Mouse (Mus musculus) embryonic facial prominence, embryonic 13.5 days (tissue): ENCODE measurements around the gene Slc5a6. TPM values are rescaled to one million over a fixed set of nuclear protein-coding genes. Genes with fewer than 3 reads are reported as not detected.

Experiments
- ATAC-seq: fragments of 200-750 bp; cut with Nextera tagmentation; 2 replicates; pipeline ENCODE4 v1.8.0; 2017; ENCODE audit warnings: low read depth; ENCODE audit not compliant: insufficient number of reproducible peaks, insufficient read depth, low FRiP score, low TSS enrichment
- H3K27ac ChIP-seq: fragments of 300-500 bp; sonication (generic); 2 replicates; pipeline ENCODE4 v1.5.1; 2015; ENCODE audit warnings: moderate library complexity, mild to moderate bottlenecking, inconsistent platforms
- H3K27me3 ChIP-seq: fragments of 300-500 bp; sonication (generic); 2 replicates; pipeline ENCODE4 v1.6.1; 2015; ENCODE audit warnings: mild to moderate bottlenecking, inconsistent platforms
- H3K36me3 ChIP-seq: fragments of 300-500 bp; sonication (generic); 2 replicates; pipeline ENCODE4 v1.6.1; 2015; ENCODE audit warnings: mild to moderate bottlenecking, inconsistent platforms
- H3K4me1 ChIP-seq: fragments of 300-500 bp; sonication (generic); 2 replicates; pipeline ENCODE4 v1.6.1; 2015; ENCODE audit warnings: inconsistent platforms
- H3K4me2 ChIP-seq: fragments of 300-500 bp; sonication (generic); 2 replicates; pipeline ENCODE4 v1.6.1; 2015; ENCODE audit warnings: moderate library complexity, mild to moderate bottlenecking, inconsistent platforms
- H3K4me3 ChIP-seq: fragments of 300-500 bp; sonication (generic); 2 replicates; pipeline ENCODE4 v1.5.1; 2015; ENCODE audit warnings: mild to moderate bottlenecking, inconsistent platforms
- H3K9ac ChIP-seq: fragments of 300-500 bp; sonication (generic); 2 replicates; pipeline ENCODE4 v1.6.1; 2015; ENCODE audit warnings: mild to moderate bottlenecking, inconsistent platforms
- H3K9me3 ChIP-seq: fragments of 300-500 bp; sonication (generic); 2 replicates; pipeline ENCODE4 v1.6.1; 2016; ENCODE audit warnings: inconsistent platforms
- WGBS: fragments of 180-500 bp; shearing (Covaris S2); methylation state at CpG from one replicate; pipeline ENCODE4 v1.1.7; 2015; ENCODE audit warnings: mixed read lengths; 5-methylcytosine and 5-hydroxymethylcytosine counted together
- polyA plus RNA-seq: library from polyadenylated mRNA; unstranded; fragments of >200 nt; fragmentation: Nextera tagmentation; extraction: Ambion mirVana; gene quantifications from 2 replicates; pipeline ENCODE4 v1.2.1, GENCODE M21; 2015

Gene Slc5a6
- polyA plus RNA-seq, 1 experiment from 2014 or later: 11.8 TPM

GRCm38 (mm10) chr5:31082935-31083625 lies 34.4 kb upstream of the Slc5a6 start:
- Histone ChIP-seq H3K9ac (no peak overlapping the region), H3K27me3 (peaks cover 39% of the 10 kb centered on the region), H3K36me3 (peaks cover 12% of the 10 kb centered on the region), H3K4me3 (no peak overlapping the region), H3K9me3 (no peaks in the 10 kb centered on the region), H3K27ac (no peak overlapping the region), H3K4me1 (no peaks in the 10 kb centered on the region), H3K4me2 (no peak overlapping the region)
- ATAC-seq: no peak
- 41% methylated on average over 12 of the region's 12 CpGs for WGBS

GRCm38 (mm10) chr5:31082355-31082754 lies 33.6 kb upstream of the Slc5a6 start:
- Histone ChIP-seq H3K27ac (no peak overlapping the region), H3K27me3 (peaks cover 32% of the 10 kb centered on the region), H3K4me3 (no peak overlapping the region), H3K9me3 (no peaks in the 10 kb centered on the region), H3K9ac (no peak overlapping the region), H3K4me1 (no peaks in the 10 kb centered on the region), H3K4me2 (no peak overlapping the region), H3K36me3 (peaks cover 19% of the 10 kb centered on the region)
- WGBS: 18% methylated on average over 5 of the region's 5 CpGs
- no peak for ATAC-seq

GRCm38 (mm10) chr5:31081386-31081785 lies 32.7 kb upstream of the Slc5a6 start:
- Histone ChIP-seq H3K4me1 (no peaks in the 10 kb centered on the region), H3K9ac (no peak overlapping the region), H3K9me3 (no peaks in the 10 kb centered on the region), H3K27me3 (peaks cover 28% of the 10 kb centered on the region), H3K27ac (no peak overlapping the region), H3K36me3 (peaks cover 29% of the 10 kb centered on the region), H3K4me2 (no peak overlapping the region), H3K4me3 (no peak overlapping the region)
- WGBS: 75% methylated on average over 3 of the region's 3 CpGs
- no peak for ATAC-seq

GRCm38 (mm10) chr5:31080795-31081164 lies 32.1 kb upstream of the Slc5a6 start:
- 62% methylated on average over 3 of the region's 3 CpGs for WGBS
- no peaks in the 10 kb centered on the region for H3K9me3 ChIP-seq

GRCm38 (mm10) chr5:31080059-31080794 lies 31.5 kb upstream of the Slc5a6 start:
- H3K27me3 ChIP-seq: peaks cover 22% of the 10 kb centered on the region
- no peak overlapping the region for H3K4me2 ChIP-seq
- no peak for ATAC-seq
- H3K4me1 ChIP-seq: no peaks in the 10 kb centered on the region
- H3K27ac ChIP-seq: 0 out of 2 replicates have a peak overlapping the region, but pooled peaks have one; percentile 12
- peaks cover 40% of the 10 kb centered on the region for H3K36me3 ChIP-seq
- WGBS: 63% methylated on average over 13 of the region's 13 CpGs
- H3K9ac ChIP-seq: no peak overlapping the region
- H3K4me3 ChIP-seq: no peak overlapping the region
- H3K9me3 ChIP-seq: no peaks in the 10 kb centered on the region

More at GRCm38 (mm10) chr5:31080795-31081164, 32.1 kb upstream of the Slc5a6 start:
- H3K9ac ChIP-seq: no peak overlapping the region
- H3K4me1 ChIP-seq: no peaks in the 10 kb centered on the region
- H3K27ac ChIP-seq: no peak overlapping the region
- no peak overlapping the region for H3K4me3 ChIP-seq
- H3K27me3 ChIP-seq: peaks cover 22% of the 10 kb centered on the region
- no peak overlapping the region for H3K4me2 ChIP-seq
- peaks cover 35% of the 10 kb centered on the region for H3K36me3 ChIP-seq
- ATAC-seq: no peak

- H3K4me2 ChIP-seq: no peak overlapping the region
- no peak overlapping the region for H3K9ac ChIP-seq
- H3K36me3 ChIP-seq: peaks cover 79% of the 10 kb centered on the region
- no peak overlapping the region for H3K4me3 ChIP-seq
- H3K27me3 ChIP-seq: 0 out of 2 replicates have a peak, but pooled peaks cover under 1% of the 10 kb centered on the region
- H3K27ac ChIP-seq: no peak overlapping the region
- 82% methylated on average over 13 of the region's 13 CpGs for WGBS
- ATAC-seq: no peak
- no peaks in the 10 kb centered on the region for H3K4me1 ChIP-seq
- no peaks in the 10 kb centered on the region for H3K9me3 ChIP-seq
Measured at GRCm38 (mm10) chr5:31076346-31076745, 27.6 kb upstream of the Slc5a6 start.

GRCm38 (mm10) chr5:31073176-31073575 lies 24.5 kb upstream of the Slc5a6 start:
- Histone ChIP-seq H3K27ac (no peak overlapping the region), H3K27me3 (no peaks in the 10 kb centered on the region), H3K9ac (no peak overlapping the region), H3K9me3 (no peaks in the 10 kb centered on the region), H3K4me2 (no peak overlapping the region), H3K36me3 (peaks cover 100% of the 10 kb centered on the region), H3K4me3 (no peak overlapping the region), H3K4me1 (no peaks in the 10 kb centered on the region)
- WGBS: 91% methylated on average over 12 of the region's 12 CpGs
- no peak for ATAC-seq

- WGBS: 93% methylated on average over 11 of the region's 11 CpGs
- Histone ChIP-seq H3K4me2 (no peak overlapping the region), H3K36me3 (peaks cover 100% of the 10 kb centered on the region)
Measured at GRCm38 (mm10) chr5:31071821-31072220, 23.1 kb upstream of the Slc5a6 start.

GRCm38 (mm10) chr5:31071059-31071458 lies 22.3 kb upstream of the Slc5a6 start:
- H3K4me2 ChIP-seq: no peak overlapping the region
- no peaks in the 10 kb centered on the region for H3K27me3 ChIP-seq
- H3K4me3 ChIP-seq: no peak overlapping the region
- H3K9ac ChIP-seq: no peak overlapping the region
- no peak for ATAC-seq
- peaks cover 100% of the 10 kb centered on the region for H3K36me3 ChIP-seq
- 85% methylated on average over 2 of the region's 2 CpGs for WGBS
- no peak overlapping the region for H3K27ac ChIP-seq
- H3K9me3 ChIP-seq: no peaks in the 10 kb centered on the region
- H3K4me1 ChIP-seq: no peaks in the 10 kb centered on the region

More at GRCm38 (mm10) chr5:31071821-31072220, 23.1 kb upstream of the Slc5a6 start:
- no peaks in the 10 kb centered on the region for H3K9me3 ChIP-seq
- no peaks in the 10 kb centered on the region for H3K27me3 ChIP-seq
- no peaks in the 10 kb centered on the region for H3K4me1 ChIP-seq
- H3K4me3 ChIP-seq: no peak overlapping the region
- H3K9ac ChIP-seq: no peak overlapping the region
- no peak for ATAC-seq
- no peak overlapping the region for H3K27ac ChIP-seq

- no peaks in the 10 kb centered on the region for H3K27me3 ChIP-seq
- peaks cover 95% of the 10 kb centered on the region for H3K36me3 ChIP-seq
- H3K9me3 ChIP-seq: no peaks in the 10 kb centered on the region
- no peak overlapping the region for H3K4me2 ChIP-seq
- H3K9ac ChIP-seq: no peak overlapping the region
- 99% methylated on average over 3 of the region's 3 CpGs for WGBS
- H3K27ac ChIP-seq: no peak overlapping the region
- ATAC-seq: no peak
- no peaks in the 10 kb centered on the region for H3K4me1 ChIP-seq
- no peak overlapping the region for H3K4me3 ChIP-seq
Measured at GRCm38 (mm10) chr5:31069810-31070209, 21.1 kb upstream of the Slc5a6 start.

- H3K27ac ChIP-seq: peak overlapping the region; percentile 81
- ATAC-seq: peak; percentile 21; the same call in 1 of the 2 replicates
- peaks cover 41% of the 10 kb centered on the region for H3K36me3 ChIP-seq
- no peaks in the 10 kb centered on the region for H3K9me3 ChIP-seq
- peak overlapping the region; percentile 89 for H3K9ac ChIP-seq
- no peaks in the 10 kb centered on the region for H3K27me3 ChIP-seq
- peak overlapping the region; percentile 72 for H3K4me3 ChIP-seq
- H3K4me2 ChIP-seq: peak overlapping the region; percentile 87
- 16% methylated on average over 19 of the region's 19 CpGs for WGBS
- peaks cover 15% of the 10 kb centered on the region for H3K4me1 ChIP-seq
Measured at GRCm38 (mm10) chr5:31055216-31056140, 6.8 kb upstream of the Slc5a6 start.
